Mouse (Mus musculus) megakaryocyte, adult 5-6 weeks (primary cell): ENCODE results near the gene Gm10718. TPM values are rescaled to one million over a fixed set of nuclear protein-coding genes. Genes with fewer than 3 reads are reported as not detected.
"Not testable (repeated sequence)": the region's sequence is repeated elsewhere in the genome, so short reads cannot be mapped to it uniquely, and the experiment has no call there.

Source experiments
- ATAC-seq: 2 replicates; pipeline ENCODE4 v1.8.0; 2016; ENCODE audit warnings: mild to moderate bottlenecking, inconsistent platforms; ENCODE audit not compliant: poor library complexity, severe bottlenecking
- total RNA-seq, 2 experiments: library from RNA; stranded (forward) in 1 of 2; stranded (reverse) in 1 of 2; fragments of 153-499, 151-499 nt in 1 of 2; fragments of 221-1000, 200-1000 nt in 1 of 2; gene quantifications; 2 replicates each; pipeline versions ENCODE4 v1.2.3 to v1.2.4; 2015 to 2017

The Gm10718 gene
- total RNA-seq (2015), result 3.7 TPM in 1 of 2 replicates, not detected in the other
- 1.1 TPM in 1 of 2 replicates, not detected in the other for total RNA-seq (2017)

- ATAC-seq, result not testable (repeated sequence)
These were observed at the start of gene Gm10718 for GRCm38 (mm10) chr9:3023312-3023984. Gene Gm10718, plus strand, starts transcription at chr9:3023547.

GRCm38 (mm10) chr9:3000445-3000972 lies 22.8 kb upstream of the Gm10718 start, which contains the start of gene Gm10722:
Gene Gm10722, plus strand, starts transcription at chr9:3000922.
- not testable (repeated sequence) for ATAC-seq

- ATAC-seq, result not testable (repeated sequence)
These were observed 22.3 kb upstream of the Gm10718 start for GRCm38 (mm10) chr9:3001006-3001405.

GRCm38 (mm10) chr9:3001948-3002659 lies 21.2 kb upstream of the Gm10718 start:
- ATAC-seq, result peak; percentile 37

- not testable (repeated sequence) for ATAC-seq
These were observed 20.5 kb upstream of the Gm10718 start, which contains the start of gene Gm11168 for GRCm38 (mm10) chr9:3002794-3003396. Gene Gm11168, plus strand, starts transcription at chr9:3003346.

- peak; percentile 31; the same call in 1 of the 2 replicates for ATAC-seq
These were observed 17.2 kb upstream of the Gm10718 start for GRCm38 (mm10) chr9:3006179-3006578.

GRCm38 (mm10) chr9:3006636-3007035 lies 16.7 kb upstream of the Gm10718 start:
- ATAC-seq, result not testable (repeated sequence)

GRCm38 (mm10) chr9:3007272-3007671 lies 16.1 kb upstream of the Gm10718 start:
- ATAC-seq, result peak; percentile 17; the same call in 1 of the 2 replicates

GRCm38 (mm10) chr9:3009331-3009730 lies 14.0 kb upstream of the Gm10718 start:
- ATAC-seq, result peak; percentile 25

- peak; percentile 44 for ATAC-seq
These were observed 11.2 kb upstream of the Gm10718 start for GRCm38 (mm10) chr9:3012054-3012621.

GRCm38 (mm10) chr9:3012733-3013279 lies 10.5 kb upstream of the Gm10718 start, which contains the start of gene Gm10721:
Gene Gm10721, plus strand, starts transcription at chr9:3013140.
- peak; percentile 34 for ATAC-seq

- ATAC-seq, result not testable (repeated sequence)
These were observed 8.0 kb upstream of the Gm10718 start, which contains the start of gene Gm10720 for GRCm38 (mm10) chr9:3015354-3015753. Gene Gm10720, plus strand, starts transcription at chr9:3015654.

- not testable (repeated sequence) for ATAC-seq
These were observed 7.5 kb upstream of the Gm10718 start for GRCm38 (mm10) chr9:3015896-3016295.

- ATAC-seq, result not testable (repeated sequence)
These were observed 6.2 kb upstream of the Gm10718 start, which contains the start of gene Gm10719 for GRCm38 (mm10) chr9:3017108-3017507. Gene Gm10719, plus strand, starts transcription at chr9:3017408.

- ATAC-seq, result not testable (repeated sequence)
These were observed 4.4 kb upstream of the Gm10718 start for GRCm38 (mm10) chr9:3018944-3019343.

GRCm38 (mm10) chr9:3019835-3020727 lies 3.3 kb upstream of the Gm10718 start:
- peak; percentile 31 for ATAC-seq

GRCm38 (mm10) chr9:3022316-3023008 lies 885 bp upstream of the Gm10718 start:
- not testable (repeated sequence) for ATAC-seq

- not testable (repeated sequence) for ATAC-seq
These were observed 770 bp downstream of the Gm10718 start for GRCm38 (mm10) chr9:3023985-3024648.
